Mouse (Mus musculus) spleen, embryonic (tissue): ENCODE results near the gene Pidd1.

Experiments used
- CTCF ChIA-PET: fragments of 350-600 bp; sonication (Branson Sonifier 250); formaldehyde crosslinking; loops from one replicate; lab custom pipeline; 2022; lab: Charles Lee

The Pidd1 gene

GRCm38 (mm10) chr7:141474160-141474559, 30.3 kb upstream of the Pidd1 start:
- CTCF ChIA-PET, result interaction anchor here (0.6 kb wide), 1 partner anchor 1975 kb away, joined by 3 read pairs; no protein-coding TSS in a partner anchor

- CTCF ChIA-PET, result no interaction called here
Observed at GRCm38 (mm10) chr7:141472763-141473162, 28.9 kb upstream of the Pidd1 start.

- CTCF ChIA-PET, result no interaction called here
Observed at GRCm38 (mm10) chr7:141472226-141472625, 28.4 kb upstream of the Pidd1 start.

- CTCF ChIA-PET, result interaction anchor here (1.1 kb wide), 1 partner anchor 10 kb away, joined by 6 read pairs; no protein-coding TSS in a partner anchor
Observed at GRCm38 (mm10) chr7:141471236-141471635, 27.4 kb upstream of the Pidd1 start.

GRCm38 (mm10) chr7:141470637-141470944, 26.8 kb upstream of the Pidd1 start:
- CTCF ChIA-PET, result no interaction called here

GRCm38 (mm10) chr7:141469901-141470636, 26.2 kb upstream of the Pidd1 start:
- CTCF ChIA-PET, result interaction anchor here (0.5 kb wide), 1 partner anchor 20 kb away, joined by 3 read pairs; no protein-coding TSS in a partner anchor

GRCm38 (mm10) chr7:141469352-141469751, 25.5 kb upstream of the Pidd1 start:
- CTCF ChIA-PET, result interaction anchor here (0.5 kb wide), 1 partner anchor 19 kb away, joined by 3 read pairs; no protein-coding TSS in a partner anchor

GRCm38 (mm10) chr7:141468522-141469211, 24.8 kb upstream of the Pidd1 start:
- CTCF ChIA-PET, result interaction anchor here (0.5 to 1.0 kb wide), 2 partner anchors 9 to 1350 kb away, joined by 3 to 11 read pairs; no protein-coding TSS in a partner anchor

- CTCF ChIA-PET, result interaction anchor here (1.0 kb wide), 1 partner anchor 9 kb away, joined by 3 read pairs; no protein-coding TSS in a partner anchor
Observed at GRCm38 (mm10) chr7:141468164-141468521, 24.3 kb upstream of the Pidd1 start.

- CTCF ChIA-PET, result interaction anchor here (0.6 to 1.0 kb wide), 2 partner anchors 8 to 17 kb away, joined by 3 read pairs; no protein-coding TSS in a partner anchor
Observed at GRCm38 (mm10) chr7:141467230-141468030, 23.6 kb upstream of the Pidd1 start, which contains the start of gene Cd151. Gene Cd151, plus strand, starts transcription at chr7:141467392.

GRCm38 (mm10) chr7:141466607-141467148, 22.9 kb upstream of the Pidd1 start:
- CTCF ChIA-PET, result interaction anchor here (0.6 kb wide), 1 partner anchor 16 kb away, joined by 3 read pairs; no protein-coding TSS in a partner anchor

GRCm38 (mm10) chr7:141466045-141466394, 22.2 kb upstream of the Pidd1 start:
- CTCF ChIA-PET, result interaction anchor here (0.6 kb wide), 1 partner anchor 8 kb away, joined by 3 read pairs; no protein-coding TSS in a partner anchor

GRCm38 (mm10) chr7:141465388-141466044, 21.7 kb upstream of the Pidd1 start:
- CTCF ChIA-PET, result interaction anchor here (0.6 kb wide), 1 partner anchor 8 kb away, joined by 3 read pairs; no protein-coding TSS in a partner anchor

GRCm38 (mm10) chr7:141464603-141465201, 20.9 kb upstream of the Pidd1 start:
- CTCF ChIA-PET, result no interaction called here

GRCm38 (mm10) chr7:141463824-141464602, 20.2 kb upstream of the Pidd1 start:
- CTCF ChIA-PET, result no interaction called here

GRCm38 (mm10) chr7:141462333-141462821, 18.6 kb upstream of the Pidd1 start:
- CTCF ChIA-PET, result interaction anchor here (0.6 to 0.8 kb wide), 5 partner anchors 9 to 363 kb away, joined by 3 to 8 read pairs (median 3); no protein-coding TSS in a partner anchor

GRCm38 (mm10) chr7:141461521-141462332, 17.9 kb upstream of the Pidd1 start:
- CTCF ChIA-PET, result interaction anchor here (0.6 to 0.9 kb wide), 4 partner anchors 8 to 362 kb away, joined by 3 to 6 read pairs (median 4); no protein-coding TSS in a partner anchor
